Mouse (Mus musculus): Measurements from ENCODE around the gene Apol7c. TPM values are rescaled to one million over a fixed set of nuclear protein-coding genes. Genes with fewer than 3 reads are reported as not detected.
"Not testable (repeated sequence)": the region's sequence is repeated elsewhere in the genome, so short reads cannot be mapped to it uniquely, and the experiment has no call there.

Apol7c gene
- polyA plus RNA-seq, 1 experiment from 2014 or later: not detected

DNA sequence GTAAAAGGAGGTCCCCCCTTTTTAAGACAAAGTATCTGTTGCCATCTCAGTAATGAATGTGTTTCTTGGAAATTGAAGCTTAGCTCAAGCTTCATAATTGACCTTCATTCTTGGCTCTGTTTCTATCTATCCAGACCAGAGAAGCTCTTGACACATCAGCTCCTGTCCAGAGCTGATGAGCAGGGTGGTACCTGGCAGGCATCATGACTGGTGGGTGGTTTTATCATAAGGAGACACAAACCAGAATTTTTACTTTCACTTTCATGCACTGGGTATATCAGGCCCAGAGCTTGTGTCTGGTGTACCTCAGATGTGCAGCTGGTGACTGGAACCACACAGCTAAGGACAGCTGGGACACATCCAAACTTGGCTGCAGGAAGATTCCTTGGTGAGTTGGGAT lies 25.1 kb downstream of the Apol7c start, which contains the start of gene Apol11a:
Gene Apol11a, plus strand, starts transcription at position 306 of the 400 bp plus-strand sequence.
- H3K4me3 ChIP-seq (ENCODE audit: low read depth, low read length); H3K9ac ChIP-seq (ENCODE audit: low read depth, low read length); H3K27ac ChIP-seq (ENCODE audit: low read length); H3K9me3 ChIP-seq (replicated peaks; ENCODE audit: control insufficient read depth, low read length, poor library complexity, severe bottlenecking); H3K4me2 ChIP-seq (ENCODE audit: low read length); H3K36me3 ChIP-seq (ENCODE audit: control insufficient read depth, insufficient read depth, low read length); ATAC-seq; H3K27me3 ChIP-seq (ENCODE audit: control insufficient read depth, insufficient read depth, low read depth, low read length); H3K4me1 ChIP-seq (ENCODE audit: control insufficient read depth, insufficient read depth, low read length): not testable (repeated sequence)

GRCm38 (mm10) chr15:77494694-77495093 lies 38.4 kb downstream of the Apol7c start:
- H3K4me3 ChIP-seq (ENCODE audit: low read depth, low read length); H3K27ac ChIP-seq (ENCODE audit: low read length); H3K4me2 ChIP-seq (ENCODE audit: low read length); H3K9me3 ChIP-seq (replicated peaks; ENCODE audit: control insufficient read depth, low read length, poor library complexity, severe bottlenecking); H3K27me3 ChIP-seq (ENCODE audit: control insufficient read depth, insufficient read depth, low read depth, low read length); ATAC-seq; H3K4me1 ChIP-seq (ENCODE audit: control insufficient read depth, insufficient read depth, low read length); H3K36me3 ChIP-seq (ENCODE audit: control insufficient read depth, insufficient read depth, low read length); H3K9ac ChIP-seq (ENCODE audit: low read depth, low read length): not testable (repeated sequence)
- 47% methylated on average over 1 of the region's 1 CpGs for WGBS

DNA sequence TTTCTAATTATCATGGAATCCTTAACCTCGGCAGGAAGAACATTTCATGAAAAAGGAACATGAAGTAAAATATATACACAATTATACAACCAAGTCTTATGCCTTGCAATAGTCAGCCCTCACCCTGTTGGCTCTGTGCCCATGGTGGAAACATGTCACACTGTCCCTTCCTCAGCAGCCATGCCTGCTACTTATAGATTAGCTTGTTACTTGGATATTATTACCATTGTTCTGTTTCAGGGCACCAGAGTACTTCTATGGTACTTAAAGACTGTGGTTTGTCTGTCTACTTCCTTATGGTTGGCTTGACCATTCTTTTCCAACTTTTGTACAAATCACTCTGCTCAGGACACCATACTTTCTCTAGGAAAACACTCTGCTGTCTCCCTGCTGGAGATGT lies 39.9 kb downstream of the Apol7c start:
- H3K27me3 ChIP-seq (ENCODE audit: control insufficient read depth, insufficient read depth, low read depth, low read length); H3K36me3 ChIP-seq (ENCODE audit: control insufficient read depth, insufficient read depth, low read length); H3K9ac ChIP-seq (ENCODE audit: low read depth, low read length); H3K4me3 ChIP-seq (ENCODE audit: low read depth, low read length); H3K4me2 ChIP-seq (ENCODE audit: low read length); H3K9me3 ChIP-seq (replicated peaks; ENCODE audit: control insufficient read depth, low read length, poor library complexity, severe bottlenecking); H3K4me1 ChIP-seq (ENCODE audit: control insufficient read depth, insufficient read depth, low read length); H3K27ac ChIP-seq (ENCODE audit: low read length); ATAC-seq: not testable (repeated sequence)
- WGBS: no CpG with 5 or more reads among the region's 1 CpGs

GRCm38 (mm10) chr15:77482140-77482794 lies 50.8 kb downstream of the Apol7c start:
- no peaks in the 10 kb centered on the region for H3K36me3 ChIP-seq (ENCODE audit: control insufficient read depth, insufficient read depth, low read length)
- no peak overlapping the region for H3K4me3 ChIP-seq (ENCODE audit: low read depth, low read length)
- H3K9ac ChIP-seq (ENCODE audit: low read depth, low read length): no peak overlapping the region
- no peaks in the 10 kb centered on the region for H3K4me1 ChIP-seq (ENCODE audit: control insufficient read depth, insufficient read depth, low read length)
- no peak for ATAC-seq
- H3K27me3 ChIP-seq (ENCODE audit: control insufficient read depth, insufficient read depth, low read depth, low read length): no peaks in the 10 kb centered on the region
- no peaks in the 10 kb centered on the region for H3K9me3 ChIP-seq (replicated peaks; ENCODE audit: control insufficient read depth, low read length, poor library complexity, severe bottlenecking)
- H3K27ac ChIP-seq (ENCODE audit: low read length): no peak overlapping the region
- no peak overlapping the region for H3K4me2 ChIP-seq (ENCODE audit: low read length)
- 73% methylated on average over 4 of the region's 4 CpGs for WGBS

DNA sequence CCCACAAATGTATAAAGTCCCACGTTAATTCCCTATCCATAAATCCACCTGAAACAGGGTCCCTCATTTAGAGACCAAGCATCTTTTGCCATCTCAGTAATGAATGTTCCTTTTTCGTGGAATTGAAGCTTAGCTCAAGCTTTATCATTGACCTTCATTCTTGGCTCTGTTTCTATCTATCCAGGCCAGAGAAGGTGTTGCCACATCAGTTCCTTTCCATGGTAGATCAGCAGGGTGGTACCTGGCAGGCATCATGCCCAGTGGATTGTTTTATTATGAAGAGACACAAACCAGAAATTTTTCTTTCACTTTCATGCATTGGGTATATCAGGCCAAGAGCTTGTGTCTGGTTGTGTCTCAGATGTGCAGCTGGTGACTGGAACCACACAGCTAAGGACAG lies 56.4 kb downstream of the Apol7c start, which contains the start of gene Apol10a:
Gene Apol10a, plus strand, starts transcription at position 355 of the 400 bp plus-strand sequence.
- ATAC-seq; H3K27ac ChIP-seq (ENCODE audit: low read length); H3K9ac ChIP-seq (ENCODE audit: low read depth, low read length); H3K4me1 ChIP-seq (ENCODE audit: control insufficient read depth, insufficient read depth, low read length); H3K4me2 ChIP-seq (ENCODE audit: low read length); H3K27me3 ChIP-seq (ENCODE audit: control insufficient read depth, insufficient read depth, low read depth, low read length); H3K9me3 ChIP-seq (replicated peaks; ENCODE audit: control insufficient read depth, low read length, poor library complexity, severe bottlenecking); H3K4me3 ChIP-seq (ENCODE audit: low read depth, low read length); H3K36me3 ChIP-seq (ENCODE audit: control insufficient read depth, insufficient read depth, low read length): not testable (repeated sequence)
- 80% methylated on average over 2 of the region's 2 CpGs for WGBS

Other genes starting within 250 kb of the Apol7c start
- gene Rbfox2, start 226.3 kb downstream of the Apol7c start, polyA plus RNA-seq (2015; fragmentation: Nextera tagmentation; extraction: Ambion mirVana): 165 and 177 TPM in 2 replicates
- not detected in 2 replicates for gene Apol7a, start 134.2 kb downstream of the Apol7c start, polyA plus RNA-seq (2015; fragmentation: Nextera tagmentation; extraction: Ambion mirVana)
- gene Apol9a, start 122.2 kb downstream of the Apol7c start, polyA plus RNA-seq (2015; fragmentation: Nextera tagmentation; extraction: Ambion mirVana): not detected in 2 replicates
- not detected in 2 replicates for gene Apol7b, start 85.8 kb downstream of the Apol7c start, polyA plus RNA-seq (2015; fragmentation: Nextera tagmentation; extraction: Ambion mirVana)
- gene Apol10a, start 56.3 kb downstream of the Apol7c start, polyA plus RNA-seq (2015; fragmentation: Nextera tagmentation; extraction: Ambion mirVana): not detected in 2 replicates
- not detected in 2 replicates for gene Apol11a, start 25.0 kb downstream of the Apol7c start, polyA plus RNA-seq (2015; fragmentation: Nextera tagmentation; extraction: Ambion mirVana)
- gene 1700025B11Rik, start 28.6 kb upstream of the Apol7c start, polyA plus RNA-seq (2015; fragmentation: Nextera tagmentation; extraction: Ambion mirVana): not detected in 2 replicates
- 0.10 TPM in 1 of 2 replicates, not detected in the other for gene Apol10b, start 62.8 kb upstream of the Apol7c start, polyA plus RNA-seq (2015; fragmentation: Nextera tagmentation; extraction: Ambion mirVana)
- not detected in 2 replicates for gene Gm36245, start 65.9 kb upstream of the Apol7c start, polyA plus RNA-seq (2015; fragmentation: Nextera tagmentation; extraction: Ambion mirVana)
- not detected in 2 replicates for gene Apol11b, start 110.0 kb upstream of the Apol7c start, polyA plus RNA-seq (2015; fragmentation: Nextera tagmentation; extraction: Ambion mirVana)
- not detected in 2 replicates for gene Apol7e, start 165.5 kb upstream of the Apol7c start, polyA plus RNA-seq (2015; fragmentation: Nextera tagmentation; extraction: Ambion mirVana)
- gene Apol9b, start 195.7 kb upstream of the Apol7c start, polyA plus RNA-seq (2015; fragmentation: Nextera tagmentation; extraction: Ambion mirVana): not detected in 2 replicates
- 0.11 and 0.27 TPM in 2 replicates for gene Apol8, start 223.7 kb upstream of the Apol7c start, polyA plus RNA-seq (2015; fragmentation: Nextera tagmentation; extraction: Ambion mirVana)

Measured in midbrain, embryonic 16.5 days (tissue).